Mouse (Mus musculus) liver, embryonic 14.5 days (tissue): ENCODE measurements around the gene Commd1. TPM values are rescaled to one million over a fixed set of nuclear protein-coding genes. Genes with fewer than 3 reads are reported as not detected.

Experiments used
- ATAC-seq: fragments of 200-750 bp; cut with Nextera tagmentation; 2 replicates; pipeline ENCODE4 v1.8.0; 2017; ENCODE audit warnings: moderate number of reproducible peaks, mild to moderate bottlenecking, moderate library complexity; ENCODE audit not compliant: insufficient read depth
- DNase-seq, 3 experiments: peaks; one replicate each; pipeline ENCODE4 v3.0.0-alpha.2; 2012 to 2013; ENCODE audit warnings: low read depth in 3 of 3, low spot score in 3 of 3
- H3K27ac ChIP-seq: fragments of 300-500 bp; sonication (generic); 2 replicates; pipeline ENCODE4 v1.5.1; 2014; ENCODE audit warnings: moderate library complexity, mild to moderate bottlenecking, control low read depth, inconsistent platforms
- H3K27me3 ChIP-seq: fragments of 300-500 bp; sonication (generic); 2 replicates; pipeline ENCODE4 v1.6.1; 2014; ENCODE audit warnings: mild to moderate bottlenecking, low read length, moderate library complexity; ENCODE audit not compliant: control insufficient read depth, insufficient read depth
- H3K36me3 ChIP-seq: fragments of 300-500 bp; sonication (generic); replicated peaks from 2 replicates; pipeline ENCODE4 v1.6.1; 2014; ENCODE audit warnings: low read depth; ENCODE audit not compliant: control insufficient read depth, insufficient read depth
- H3K4me1 ChIP-seq, 2 experiments: fragments of 200-500 bp in 1 of 2; fragments of 300-500 bp in 1 of 2; sonication (generic) in 1 of 2; replicated peaks; 2 replicates each; pipeline ENCODE4 v1.6.1; 2012 to 2014; ENCODE audit warnings: antibody characterized with exemption in 1 of 2, inconsistent platforms in 1 of 2, low read length in 1 of 2; ENCODE audit not compliant: control insufficient read depth in 2 of 2, insufficient read depth in 2 of 2
- H3K4me2 ChIP-seq: fragments of 300-500 bp; sonication (generic); 2 replicates; pipeline ENCODE4 v1.6.1; 2014; ENCODE audit warnings: low read depth, mild to moderate bottlenecking, control low read depth, moderate library complexity
- H3K4me3 ChIP-seq, 2 experiments: fragments of 200-500 bp in 1 of 2; fragments of 300-500 bp in 1 of 2; sonication (generic) in 1 of 2; 2 replicates each; pipeline ENCODE4 v1.5.1; 2012 to 2014; ENCODE audit warnings: low read depth in 2 of 2, low read length in 2 of 2, mild to moderate bottlenecking in 2 of 2, control low read depth in 1 of 2, inconsistent platforms in 1 of 2, moderate library complexity in 1 of 2; ENCODE audit not compliant: insufficient read depth in 1 of 2
- H3K9ac ChIP-seq: fragments of 300-500 bp; sonication (generic); replicated peaks from 2 replicates; pipeline ENCODE4 v1.6.1; 2014; ENCODE audit warnings: mild to moderate bottlenecking, control low read depth, moderate library complexity
- H3K9me3 ChIP-seq: fragments of 300-500 bp; sonication (generic); 2 replicates; pipeline ENCODE4 v1.6.1; 2016; ENCODE audit warnings: low read length, mixed read lengths; ENCODE audit not compliant: control insufficient read depth
- CTCF ChIP-seq: IDR thresholded peaks from 2 replicates; pipeline ENCODE4 v1.5.1; 2016; ENCODE audit warnings: antibody characterized with exemption, low read depth, control low read depth
- EP300 ChIP-seq: IDR thresholded peaks from 2 replicates; pipeline ENCODE4 v1.6.1; 2016; ENCODE audit warnings: antibody characterized with exemption, low read depth
- WGBS: fragments of 180-500 bp; shearing (Covaris S2); extraction: QIAGEN DNeasy Blood & Tissue Kit; methylation state at CpG from one replicate; pipeline ENCODE4 v1.1.7; 2014; ENCODE audit not compliant: insufficient replicate concordance; 5-methylcytosine and 5-hydroxymethylcytosine counted together
- polyA plus RNA-seq, 2 experiments: library from polyadenylated mRNA; depleted of rRNA in 1 of 2; stranded (reverse) in 1 of 2; unstranded in 1 of 2; fragments of >200 nt; fragmentation: Nextera tagmentation in 1 of 2; extraction: Ambion mirVana in 1 of 2; gene quantifications; 2 replicates each; pipeline versions ENCODE4 v1.2.1 to v1.2.3; 2012 to 2014

Gene Commd1
- polyA plus RNA-seq, 2 experiments: 35.6 to 203 TPM

DNA sequence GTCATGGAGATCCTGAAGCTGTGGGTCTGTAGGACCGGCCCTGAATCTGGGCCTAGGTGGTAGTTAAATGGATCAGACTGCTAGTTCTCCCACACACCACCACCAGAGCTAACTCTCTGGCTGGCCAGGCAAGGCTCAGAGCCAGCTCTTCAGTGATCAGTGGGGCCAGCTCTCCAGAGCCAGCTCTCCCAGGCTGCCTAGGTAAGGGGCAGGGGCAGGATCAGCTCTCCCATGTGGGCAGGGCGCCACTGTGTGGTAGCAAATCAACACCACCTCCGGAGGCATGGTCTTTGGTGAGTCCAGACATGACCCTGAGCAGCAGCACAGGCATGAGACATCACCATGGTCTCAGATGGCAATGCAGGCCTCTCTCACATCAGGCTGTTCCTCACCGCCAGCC lies 25.4 kb downstream of the Commd1 start:
- ATAC-seq: 0 out of 2 replicates have a peak, but pooled peaks have one; percentile 33
- WGBS: 58% methylated on average over 4 of the region's 4 CpGs
- Histone ChIP-seq H3K9ac (no peak overlapping the region), H3K4me1 (no peaks in the 10 kb centered on the region), H3K4me3 (no peak overlapping the region), H3K27me3 (no peaks in the 10 kb centered on the region), H3K27ac (no peak overlapping the region), H3K36me3 (no peaks in the 10 kb centered on the region), H3K4me2 (no peak overlapping the region), H3K9me3 (no peaks in the 10 kb centered on the region)
- no peak for DNase-seq
- TF ChIP-seq CTCF (peak; percentile 82), EP300 (no peak)

GRCm38 (mm10) chr11:22956346-22956745 lies 25.8 kb downstream of the Commd1 start:
- ATAC-seq (no peak), DNase-seq (no peak)
- no peak for TF ChIP-seq CTCF
- TF ChIP-seq EP300: no peak
- H3K36me3 ChIP-seq: no peaks in the 10 kb centered on the region
- no peak overlapping the region for H3K27ac ChIP-seq
- 82% methylated on average over 6 of the region's 6 CpGs for WGBS
- no peak overlapping the region for H3K4me2 ChIP-seq
- no peak overlapping the region for H3K9ac ChIP-seq
- H3K4me1 ChIP-seq: no peaks in the 10 kb centered on the region
- no peak overlapping the region for H3K4me3 ChIP-seq
- no peaks in the 10 kb centered on the region for H3K27me3 ChIP-seq
- no peaks in the 10 kb centered on the region for H3K9me3 ChIP-seq

DNA sequence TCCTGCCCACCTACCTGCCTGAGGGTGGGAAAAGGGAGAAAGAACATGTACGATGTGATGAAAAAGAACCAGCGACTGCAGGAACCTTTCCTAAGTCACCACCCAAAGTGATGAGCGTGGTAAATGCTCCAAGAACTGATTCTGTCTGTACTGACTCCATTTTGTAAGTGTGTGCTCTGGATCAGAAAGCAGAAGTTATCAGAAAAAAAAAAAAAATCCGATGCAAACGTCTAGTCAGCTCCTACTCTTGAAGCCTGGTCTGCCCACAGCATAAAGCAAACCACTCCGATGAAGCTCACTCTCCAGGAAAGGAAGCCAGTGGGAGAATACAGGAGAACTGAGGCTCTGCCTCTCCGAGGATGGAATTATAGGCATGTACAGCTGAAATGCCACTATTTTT lies 29.5 kb downstream of the Commd1 start:
- no peak overlapping the region for H3K4me3 ChIP-seq
- no peak for ATAC-seq
- TF ChIP-seq EP300 (no peak), CTCF (no peak)
- DNase-seq: no peak
- 64% methylated on average over 7 of the region's 7 CpGs for WGBS
- no peak overlapping the region for H3K9ac ChIP-seq
- no peak overlapping the region for H3K4me2 ChIP-seq
- no peaks in the 10 kb centered on the region for H3K27me3 ChIP-seq
- no peak overlapping the region for H3K27ac ChIP-seq
- peaks cover 2% of the 10 kb centered on the region in 2 experiments; a peak in 3 of 4 replicates for H3K4me1 ChIP-seq
- H3K9me3 ChIP-seq: no peaks in the 10 kb centered on the region
- H3K36me3 ChIP-seq: no peaks in the 10 kb centered on the region

- DNase-seq (no peak), ATAC-seq (no peak)
- H3K27me3 ChIP-seq: no peaks in the 10 kb centered on the region
- no peak overlapping the region for H3K27ac ChIP-seq
- TF ChIP-seq EP300 (no peak), CTCF (peak; percentile 53)
- H3K9ac ChIP-seq: no peak overlapping the region
- H3K4me3 ChIP-seq: no peak overlapping the region
- no peaks in the 10 kb centered on the region for H3K9me3 ChIP-seq
- peaks cover 2% of the 10 kb centered on the region in 2 experiments; a peak in 3 of 4 replicates for H3K4me1 ChIP-seq
- WGBS: 82% methylated on average over 6 of the region's 6 CpGs
- H3K4me2 ChIP-seq: no peak overlapping the region
- H3K36me3 ChIP-seq: no peaks in the 10 kb centered on the region
These were observed 32.1 kb downstream of the Commd1 start for GRCm38 (mm10) chr11:22950131-22950530.

GRCm38 (mm10) chr11:22949101-22949500 lies 33.1 kb downstream of the Commd1 start:
- no peaks in the 10 kb centered on the region for H3K9me3 ChIP-seq
- no peak overlapping the region for H3K4me3 ChIP-seq
- H3K4me2 ChIP-seq: no peak overlapping the region
- DNase-seq: no peak
- 74% methylated on average over 1 of the region's 1 CpGs for WGBS
- no peaks in the 10 kb centered on the region for H3K36me3 ChIP-seq
- TF ChIP-seq EP300 (no peak), CTCF (no peak)
- no peak overlapping the region for H3K9ac ChIP-seq
- no peak overlapping the region for H3K27ac ChIP-seq
- H3K4me1 ChIP-seq: peaks cover 2 to 3% of the 10 kb centered on the region in 2 experiments; a peak in 3 of 4 replicates
- H3K27me3 ChIP-seq: no peaks in the 10 kb centered on the region
- ATAC-seq: no peak
